Mouse (Mus musculus) brain, embryonic 18.5 days (tissue): Measurements from ENCODE around the gene Lgals9.

ENCODE experiments used
- DNase-seq: peaks from one replicate; pipeline ENCODE4 v3.0.0-alpha.2; 2012; ENCODE audit warnings: low read depth, low spot score

The Lgals9 gene

GRCm38 (mm10) chr11:78976731-78977510, 7.8 kb downstream of the Lgals9 start:
- no peak for DNase-seq

DNA sequence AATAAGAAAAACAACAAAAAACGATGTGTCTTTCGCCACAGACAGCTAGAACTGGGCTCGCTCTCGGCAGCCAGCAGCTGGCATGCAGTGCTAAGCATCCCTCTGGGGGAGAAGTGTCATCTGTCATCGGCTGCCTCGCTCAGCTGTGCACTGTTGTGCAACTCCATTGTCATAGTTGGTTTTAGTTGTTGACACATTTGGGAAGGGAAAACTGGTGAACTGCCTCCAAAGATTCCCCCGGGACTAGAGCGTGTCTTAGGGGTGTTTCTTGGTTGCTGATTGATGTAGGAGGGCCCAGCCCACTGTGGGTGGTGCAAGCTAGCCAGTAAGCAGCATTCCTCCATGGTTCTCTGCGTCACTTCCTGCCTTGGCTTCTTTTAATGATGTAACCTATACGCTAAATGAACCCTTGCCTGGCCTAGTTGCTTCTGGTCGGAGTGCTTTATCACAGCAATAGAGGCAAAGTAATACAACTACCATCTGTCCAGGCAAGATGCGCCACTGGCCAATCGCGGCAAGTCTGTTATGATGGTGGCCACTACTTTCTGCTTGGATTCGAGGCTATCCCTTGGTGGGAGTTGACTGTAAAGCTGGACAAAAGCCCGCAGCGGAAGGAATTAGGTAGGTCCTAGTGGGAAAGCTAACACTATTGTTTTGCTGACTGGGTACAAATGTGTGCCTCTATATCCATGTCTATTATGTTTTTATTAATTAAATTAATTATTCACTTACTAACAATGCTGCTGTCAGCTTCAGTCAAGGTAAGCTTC, 11.2 kb downstream of the Lgals9 start:
- DNase-seq: no peak

DNA sequence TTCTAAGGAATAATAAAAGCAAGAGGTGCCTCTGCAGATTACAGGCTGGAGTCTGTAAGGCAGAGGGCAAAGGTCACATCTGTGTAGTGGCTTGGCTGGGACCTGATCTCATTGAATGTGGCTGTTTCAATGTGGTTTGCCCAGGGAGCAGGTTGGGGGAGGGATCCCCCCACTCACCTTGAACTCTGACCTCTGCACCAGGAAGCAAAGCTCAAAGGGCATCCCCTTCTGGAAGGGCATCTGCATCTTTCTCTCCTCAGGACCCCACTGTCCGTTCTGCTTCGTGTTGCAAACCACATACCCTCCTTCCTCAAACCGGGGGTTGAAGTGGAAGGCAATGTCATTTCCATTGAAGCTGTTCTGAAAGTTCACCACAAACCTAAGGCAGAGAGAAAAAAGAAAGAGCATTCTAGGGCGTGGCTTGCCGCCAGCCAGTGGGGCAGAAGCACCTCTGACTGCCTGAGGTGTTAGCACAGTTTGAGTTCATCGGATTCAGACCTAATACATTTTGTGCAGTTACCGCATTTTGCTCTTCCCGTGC, 11.9 kb downstream of the Lgals9 start:
- no peak for DNase-seq

GRCm38 (mm10) chr11:78972328-78972727, 12.4 kb downstream of the Lgals9 start:
- no peak for DNase-seq

GRCm38 (mm10) chr11:78971746-78972145, 13.0 kb downstream of the Lgals9 start:
- DNase-seq: no peak

DNA sequence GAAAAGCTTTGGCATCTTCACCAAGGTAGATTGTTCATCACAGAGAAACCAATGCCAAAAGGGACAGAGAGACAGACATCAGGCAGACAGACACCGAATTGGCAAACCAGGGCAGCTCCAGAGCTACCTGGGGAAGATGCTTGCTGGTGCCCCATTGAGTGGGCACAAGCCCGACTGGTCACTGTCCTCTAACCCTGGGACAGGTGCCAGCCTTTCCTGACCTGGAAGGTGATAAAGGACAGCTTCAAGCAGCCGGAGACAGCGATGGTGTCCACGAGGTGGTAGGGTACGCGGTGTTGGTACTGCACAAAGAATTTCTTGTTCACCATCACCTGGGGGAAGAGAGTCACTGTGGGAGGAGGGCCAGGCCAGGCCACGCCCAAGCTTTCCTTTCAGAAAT, 13.7 kb downstream of the Lgals9 start:
- DNase-seq: no peak

DNA sequence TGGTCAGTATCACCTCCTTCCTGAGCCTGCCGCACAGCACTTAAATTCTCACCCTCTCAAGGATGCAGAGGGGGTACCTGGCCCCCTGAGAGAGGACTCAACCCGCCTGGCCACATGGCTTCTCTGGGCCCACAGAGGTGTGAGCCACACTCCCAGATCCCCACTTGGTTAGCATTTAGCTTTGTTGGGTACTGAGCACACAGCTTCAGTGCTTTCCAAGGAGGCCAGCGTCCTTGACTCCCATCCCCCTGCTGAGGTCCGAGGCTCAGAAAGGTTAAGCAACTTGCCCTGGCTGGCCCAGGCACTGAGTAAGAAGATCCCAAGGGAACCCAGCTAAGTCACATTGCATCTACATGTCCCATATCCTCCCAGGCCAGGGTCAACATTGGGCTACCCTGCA, 16.6 kb downstream of the Lgals9 start:
- DNase-seq: no peak

GRCm38 (mm10) chr11:78967371-78967770, 17.4 kb downstream of the Lgals9 start:
- no peak for DNase-seq

GRCm38 (mm10) chr11:78961221-78961620, 23.5 kb downstream of the Lgals9 start:
- no peak for DNase-seq

DNA sequence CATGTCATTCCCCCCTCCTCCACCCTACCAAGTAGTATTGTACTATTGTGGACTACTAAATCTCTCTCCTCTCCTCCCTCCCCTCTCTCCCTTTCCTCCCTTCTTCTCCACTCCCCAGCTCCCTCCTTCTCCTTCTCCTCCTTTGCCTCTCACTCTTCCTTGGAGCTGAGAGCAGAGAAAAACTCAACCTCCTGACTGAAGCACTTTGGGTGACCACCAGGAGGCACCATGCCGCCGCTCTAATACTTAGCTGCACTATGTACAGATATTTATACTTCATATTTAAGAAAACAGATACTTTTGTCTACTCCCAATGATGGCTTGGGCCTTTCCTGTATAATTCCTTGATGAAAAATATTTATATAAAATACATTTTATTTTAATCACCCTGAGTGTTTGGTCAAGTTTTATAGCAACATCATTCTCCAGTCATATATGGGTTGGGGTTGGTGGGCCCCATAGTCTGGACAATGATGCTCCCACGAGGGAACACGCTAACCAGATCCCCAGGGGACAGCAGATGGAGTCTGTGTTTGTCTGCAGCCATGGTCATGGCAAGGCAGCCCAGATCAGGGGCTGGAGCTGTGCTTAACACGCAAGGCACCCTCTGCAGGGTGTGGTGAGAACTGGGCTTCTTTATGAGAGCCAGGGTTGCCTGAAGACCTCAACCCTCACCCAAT, 24.8 kb downstream of the Lgals9 start:
- DNase-seq: no peak

- DNase-seq: no peak
Observed at GRCm38 (mm10) chr11:78959367-78959766, 25.4 kb downstream of the Lgals9 start.

- peak; percentile 16 for DNase-seq
Observed at GRCm38 (mm10) chr11:78956260-78956659, 28.5 kb downstream of the Lgals9 start.

DNA sequence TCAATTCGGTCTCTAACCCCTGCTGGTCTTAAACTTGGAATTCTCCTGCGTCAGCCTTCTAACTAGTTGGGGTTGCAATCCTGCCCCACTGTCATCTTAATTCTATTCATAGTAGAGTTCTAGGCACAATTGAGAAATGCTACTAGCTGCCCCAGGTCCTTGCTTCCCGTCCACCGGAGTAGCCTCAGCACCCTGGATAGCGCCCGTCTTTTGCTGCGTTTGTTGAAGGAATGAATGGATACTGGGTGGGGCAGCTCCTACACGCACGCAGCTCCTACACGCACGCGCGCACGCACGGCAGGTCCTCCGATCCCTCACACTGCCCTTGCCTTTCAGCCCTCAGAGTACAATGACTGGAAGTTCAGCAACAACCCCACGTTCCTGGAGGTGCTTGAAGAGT, 32.3 kb downstream of the Lgals9 start:
- DNase-seq: no peak

- no peak for DNase-seq
Observed at GRCm38 (mm10) chr11:78950365-78950764, 34.4 kb downstream of the Lgals9 start.

- DNase-seq: no peak
Observed at GRCm38 (mm10) chr11:78943083-78943482, 41.7 kb downstream of the Lgals9 start.

- DNase-seq: no peak
Observed at GRCm38 (mm10) chr11:78935178-78935577, 49.6 kb downstream of the Lgals9 start.

DNA sequence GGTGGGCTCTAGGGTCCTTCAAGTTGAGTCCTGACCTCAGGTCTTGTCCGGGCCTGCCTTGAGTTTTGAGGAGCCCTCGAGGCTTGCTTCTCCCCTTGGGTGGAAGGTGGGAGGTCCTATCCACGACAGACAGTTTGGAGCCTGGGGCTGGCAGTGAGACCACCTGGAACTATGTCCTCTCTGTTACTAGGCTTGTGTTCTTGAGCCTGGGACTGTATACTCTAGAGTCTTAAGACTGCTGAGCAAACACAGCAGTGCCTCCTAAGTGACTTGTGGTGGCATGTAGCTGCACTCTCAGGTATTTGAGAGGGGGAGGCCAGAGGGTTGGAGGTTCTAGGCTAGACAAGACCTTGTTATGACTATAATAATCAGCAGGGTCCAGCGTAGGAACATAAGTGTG, 50.0 kb downstream of the Lgals9 start:
- no peak for DNase-seq

GRCm38 (mm10) chr11:78934307-78934706, 50.4 kb downstream of the Lgals9 start:
- no peak for DNase-seq

DNA sequence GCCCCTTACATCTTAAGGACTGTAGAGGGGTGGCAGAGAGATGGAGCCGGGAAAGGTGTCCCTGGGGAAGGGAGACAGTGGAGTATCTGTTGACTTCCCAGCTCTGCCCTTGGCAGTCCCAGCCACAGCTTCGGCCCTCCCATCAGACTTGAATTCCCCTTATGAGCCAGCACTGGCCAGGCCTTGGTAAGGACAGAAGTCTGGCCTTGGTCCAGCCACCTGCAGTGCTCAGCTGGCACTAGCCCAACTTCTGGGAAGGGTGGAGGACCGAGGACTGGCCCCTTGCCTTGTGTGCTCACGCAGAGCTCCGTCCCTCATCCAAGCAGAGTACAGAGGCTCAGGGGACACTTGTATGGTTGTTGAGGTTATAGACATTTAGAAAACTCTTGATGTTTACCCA, 55.4 kb downstream of the Lgals9 start:
- DNase-seq: peak; percentile 22

DNA sequence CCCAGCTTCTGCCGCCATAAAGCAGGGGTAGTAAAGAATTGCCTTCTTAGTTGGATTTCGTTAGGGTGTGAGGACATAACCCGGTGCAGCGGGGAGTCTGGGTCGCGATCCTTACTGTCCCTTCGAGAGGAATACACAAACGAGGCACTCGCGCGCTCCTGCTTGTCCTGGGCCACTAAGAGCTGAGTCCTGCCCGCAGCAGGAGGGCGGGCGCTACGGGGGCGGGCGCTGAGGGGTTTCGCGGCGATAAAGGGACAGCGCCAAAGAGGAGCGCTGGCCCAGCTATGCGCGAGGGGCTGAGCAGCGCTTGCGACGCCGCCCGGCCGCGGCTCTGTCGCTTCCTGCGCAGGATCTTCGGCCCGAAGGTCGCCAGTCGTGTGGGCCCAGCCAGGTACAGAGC, 59.8 kb downstream of the Lgals9 start:
- DNase-seq: no peak

- DNase-seq: no peak
Observed at GRCm38 (mm10) chr11:78924111-78924510, 60.6 kb downstream of the Lgals9 start.
